Mouse (Mus musculus) embryonic facial prominence, embryonic 13.5 days (tissue): ENCODE results near the gene Nacc2. TPM values are rescaled to one million over a fixed set of nuclear protein-coding genes. Genes with fewer than 3 reads are reported as not detected.

Source experiments
- ATAC-seq: fragments of 200-750 bp; cut with Nextera tagmentation; 2 replicates; pipeline ENCODE4 v1.8.0; 2017; ENCODE audit warnings: low read depth; ENCODE audit not compliant: insufficient number of reproducible peaks, insufficient read depth, low FRiP score, low TSS enrichment
- H3K27ac ChIP-seq: fragments of 300-500 bp; sonication (generic); 2 replicates; pipeline ENCODE4 v1.5.1; 2015; ENCODE audit warnings: moderate library complexity, mild to moderate bottlenecking, inconsistent platforms
- H3K27me3 ChIP-seq: fragments of 300-500 bp; sonication (generic); 2 replicates; pipeline ENCODE4 v1.6.1; 2015; ENCODE audit warnings: mild to moderate bottlenecking, inconsistent platforms
- H3K36me3 ChIP-seq: fragments of 300-500 bp; sonication (generic); 2 replicates; pipeline ENCODE4 v1.6.1; 2015; ENCODE audit warnings: mild to moderate bottlenecking, inconsistent platforms
- H3K4me1 ChIP-seq: fragments of 300-500 bp; sonication (generic); 2 replicates; pipeline ENCODE4 v1.6.1; 2015; ENCODE audit warnings: inconsistent platforms
- H3K4me2 ChIP-seq: fragments of 300-500 bp; sonication (generic); 2 replicates; pipeline ENCODE4 v1.6.1; 2015; ENCODE audit warnings: moderate library complexity, mild to moderate bottlenecking, inconsistent platforms
- H3K4me3 ChIP-seq: fragments of 300-500 bp; sonication (generic); 2 replicates; pipeline ENCODE4 v1.5.1; 2015; ENCODE audit warnings: mild to moderate bottlenecking, inconsistent platforms
- H3K9ac ChIP-seq: fragments of 300-500 bp; sonication (generic); 2 replicates; pipeline ENCODE4 v1.6.1; 2015; ENCODE audit warnings: mild to moderate bottlenecking, inconsistent platforms
- H3K9me3 ChIP-seq: fragments of 300-500 bp; sonication (generic); 2 replicates; pipeline ENCODE4 v1.6.1; 2016; ENCODE audit warnings: inconsistent platforms
- WGBS: fragments of 180-500 bp; shearing (Covaris S2); methylation state at CpG from one replicate; pipeline ENCODE4 v1.1.7; 2015; ENCODE audit warnings: mixed read lengths; 5-methylcytosine and 5-hydroxymethylcytosine counted together
- polyA plus RNA-seq: library from polyadenylated mRNA; unstranded; fragments of >200 nt; fragmentation: Nextera tagmentation; extraction: Ambion mirVana; gene quantifications from 2 replicates; pipeline ENCODE4 v1.2.1, GENCODE M21; 2015

Nacc2 gene
- polyA plus RNA-seq, 1 experiment from 2014 or later = 4.4 TPM

DNA sequence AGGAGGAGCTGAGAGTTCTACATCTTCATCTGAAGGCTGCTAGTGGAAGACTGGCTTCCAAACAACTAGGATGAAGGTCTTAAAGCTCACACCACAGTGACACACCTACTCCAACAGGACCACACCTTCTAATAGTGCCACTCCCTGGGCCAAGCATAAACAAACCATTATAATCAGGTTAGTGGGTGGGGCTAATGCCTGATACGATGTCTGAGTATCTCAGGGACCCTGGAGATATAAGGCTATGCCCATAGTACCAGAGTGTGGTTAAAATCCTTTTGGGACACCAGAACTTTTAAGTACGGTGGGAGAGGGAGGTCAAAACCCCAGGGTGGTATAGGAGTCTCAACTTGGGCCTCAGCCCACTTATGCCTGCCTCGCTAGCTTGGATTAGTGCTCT, 80.4 kb downstream of the Nacc2 start:
- Histone ChIP-seq H3K4me2 (no peak overlapping the region), H3K27me3 (0 out of 2 replicates have a peak, but pooled peaks cover 4% of the 10 kb centered on the region), H3K9me3 (no peaks in the 10 kb centered on the region), H3K36me3 (no peaks in the 10 kb centered on the region), H3K4me3 (no peak overlapping the region), H3K27ac (no peak overlapping the region), H3K4me1 (no peaks in the 10 kb centered on the region), H3K9ac (no peak overlapping the region)
- no peak for ATAC-seq
- 77% methylated on average over 3 of the region's 3 CpGs for WGBS

DNA sequence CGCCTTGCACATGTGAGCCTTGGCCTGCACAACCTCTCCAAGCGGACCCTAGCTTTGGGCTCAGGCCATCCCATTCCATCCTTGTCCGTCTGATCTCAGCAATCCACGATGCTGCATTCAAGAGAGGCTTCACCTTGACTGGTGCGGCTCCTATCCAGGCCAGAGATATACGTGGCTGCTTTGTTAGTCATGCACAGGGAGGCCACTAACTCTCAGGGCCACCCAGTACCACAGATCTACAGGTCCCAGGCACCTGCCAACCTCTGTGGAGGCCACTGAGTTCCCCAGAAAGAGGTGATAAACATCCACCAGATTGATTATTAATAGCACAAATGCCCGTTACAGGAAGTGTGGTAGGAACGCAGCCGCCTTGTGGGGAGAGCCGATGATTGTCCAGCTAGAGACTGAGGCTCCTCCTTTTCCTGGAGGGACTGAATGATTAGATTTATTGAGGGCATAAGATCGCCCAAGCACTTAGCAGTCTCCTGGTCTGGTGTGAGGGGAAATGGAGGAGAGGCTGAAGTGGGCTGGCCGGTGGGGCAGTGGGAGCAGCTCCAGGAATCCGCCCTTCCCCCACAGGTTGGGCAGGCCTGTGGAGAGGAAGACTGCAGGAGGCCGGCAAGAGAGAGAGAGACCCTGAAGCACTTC, 81.7 kb downstream of the Nacc2 start:
- Histone ChIP-seq H3K9ac (peak overlapping the region; percentile 27; the same call in 1 of the 2 replicates), H3K4me3 (no peak overlapping the region), H3K9me3 (no peaks in the 10 kb centered on the region), H3K27ac (no peak overlapping the region), H3K4me2 (no peak overlapping the region), H3K36me3 (no peaks in the 10 kb centered on the region), H3K4me1 (no peaks in the 10 kb centered on the region), H3K27me3 (0 out of 2 replicates have a peak, but pooled peaks cover 4% of the 10 kb centered on the region)
- WGBS = 59% methylated on average over 14 of the region's 14 CpGs
- no peak for ATAC-seq

DNA sequence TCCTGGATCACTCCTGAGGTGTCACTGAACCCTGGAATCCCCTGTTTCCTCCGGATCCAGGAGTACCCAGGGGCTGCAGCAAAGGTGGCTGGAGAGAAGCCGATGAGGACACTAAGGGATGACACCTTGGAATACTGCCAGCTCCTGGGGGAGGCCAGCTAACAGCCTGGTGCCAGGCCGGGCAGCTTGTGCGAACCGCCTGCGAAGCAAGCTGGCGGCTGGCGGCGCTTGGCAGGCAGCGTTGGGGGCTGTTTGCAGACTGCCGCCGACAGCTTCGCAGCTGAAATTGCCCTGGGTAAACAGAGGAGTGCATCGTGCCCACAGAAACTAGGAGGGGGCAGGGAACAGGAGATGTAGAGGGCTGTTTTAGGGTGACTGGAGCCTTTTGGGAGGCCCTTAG, 83.1 kb downstream of the Nacc2 start:
- peak overlapping the region; percentile 32; the same call in 1 of the 2 replicates for H3K9ac ChIP-seq
- WGBS = 77% methylated on average over 14 of the region's 14 CpGs

DNA sequence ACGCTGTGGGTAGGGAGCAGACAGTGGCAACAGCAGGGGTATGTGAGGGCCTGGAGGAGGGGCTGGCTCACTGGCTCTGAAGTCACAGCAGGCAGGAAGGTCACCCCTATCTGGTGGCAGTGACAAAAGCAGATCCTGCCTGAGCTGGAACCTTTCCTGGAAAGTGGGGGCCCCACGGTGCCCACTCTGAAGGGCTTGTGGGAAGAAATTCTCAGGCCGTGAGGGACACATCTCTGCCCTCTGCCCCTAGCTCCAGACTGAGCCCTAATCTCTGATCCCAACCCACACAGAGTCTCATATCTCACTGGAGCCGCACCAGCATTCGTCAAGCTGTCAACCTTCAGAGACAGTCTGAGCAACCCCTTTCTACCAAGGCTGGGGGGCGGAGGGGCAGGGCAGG, 85.6 kb downstream of the Nacc2 start:
- H3K4me2 ChIP-seq = no peak overlapping the region
- peaks cover 4% of the 10 kb centered on the region; the same call in 1 of the 2 replicates for H3K27me3 ChIP-seq
- no peak overlapping the region for H3K9ac ChIP-seq
- no peak overlapping the region for H3K4me3 ChIP-seq
- H3K27ac ChIP-seq = no peak overlapping the region
- no peaks in the 10 kb centered on the region for H3K9me3 ChIP-seq
- no peaks in the 10 kb centered on the region for H3K4me1 ChIP-seq
- H3K36me3 ChIP-seq = no peaks in the 10 kb centered on the region
- no peak for ATAC-seq
- 72% methylated on average over 6 of the region's 6 CpGs for WGBS

More for the DNA sequence above, 83.1 kb downstream of the Nacc2 start:
- Histone ChIP-seq H3K4me2 (no peak overlapping the region), H3K4me3 (no peak overlapping the region), H3K4me1 (no peaks in the 10 kb centered on the region), H3K27ac (no peak overlapping the region), H3K36me3 (no peaks in the 10 kb centered on the region), H3K9me3 (no peaks in the 10 kb centered on the region), H3K27me3 (0 out of 2 replicates have a peak, but pooled peaks cover 4% of the 10 kb centered on the region)
- no peak for ATAC-seq

DNA sequence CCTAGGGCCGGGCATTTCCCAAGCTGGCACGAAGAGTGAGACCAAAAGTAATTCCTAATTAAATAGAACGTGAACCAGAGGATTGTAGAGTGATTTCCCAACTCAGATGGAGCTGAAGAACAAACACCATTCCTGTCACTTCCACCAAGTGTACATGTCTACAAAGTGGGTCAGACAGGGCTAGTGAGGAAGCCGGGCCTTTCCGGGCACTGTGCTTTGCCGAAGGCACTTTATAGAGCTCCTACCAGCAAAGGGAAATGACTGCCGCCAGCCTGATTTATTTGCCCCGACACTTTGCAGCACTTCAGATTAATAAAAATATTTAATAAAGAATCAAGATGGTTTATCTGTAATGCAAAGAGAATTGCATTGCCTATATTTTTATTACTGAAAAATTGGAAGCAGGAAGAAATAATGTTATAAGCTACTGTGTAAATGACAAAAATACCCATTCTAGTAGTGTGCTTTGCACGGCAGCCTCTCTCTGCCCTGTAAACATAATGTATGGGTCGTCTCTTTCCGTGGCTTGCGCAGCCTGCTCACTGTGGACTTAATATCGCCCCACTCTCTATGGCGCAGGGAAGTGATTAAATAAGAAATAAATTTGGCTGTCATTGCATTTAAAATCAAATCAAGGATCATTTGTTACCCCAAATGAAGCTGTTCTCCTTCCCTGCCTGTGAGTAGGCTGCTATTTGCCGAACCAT, 88.5 kb downstream of the Nacc2 start:
- 84% methylated on average over 15 of the region's 15 CpGs for WGBS
- H3K27me3 ChIP-seq = no peaks in the 10 kb centered on the region; the same call in 1 of the 2 replicates
- no peak for ATAC-seq
- no peak overlapping the region for H3K4me3 ChIP-seq
- no peak overlapping the region for H3K4me2 ChIP-seq
- no peaks in the 10 kb centered on the region for H3K9me3 ChIP-seq
- H3K27ac ChIP-seq = no peak overlapping the region
- H3K9ac ChIP-seq = no peak overlapping the region
- H3K36me3 ChIP-seq = no peaks in the 10 kb centered on the region
- no peaks in the 10 kb centered on the region for H3K4me1 ChIP-seq

DNA sequence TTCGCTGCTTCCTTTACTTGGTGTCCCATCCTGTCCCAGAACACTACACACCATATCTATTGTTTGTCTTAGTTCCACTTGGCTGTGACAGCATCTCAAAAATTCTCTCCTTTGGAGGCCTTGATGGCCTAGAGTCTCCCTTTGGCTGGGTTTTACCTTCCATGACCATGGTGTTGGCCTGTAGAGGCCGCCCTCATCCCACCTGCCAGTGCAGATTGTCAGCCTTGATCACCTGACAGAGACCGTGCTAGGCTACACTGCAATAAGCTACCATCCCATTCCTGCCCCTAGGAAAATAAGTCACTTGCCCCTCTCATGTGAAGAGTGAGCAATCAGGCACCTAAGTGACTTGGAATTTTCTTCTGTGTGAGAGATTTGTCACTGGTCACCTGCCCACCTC, 92.7 kb downstream of the Nacc2 start:
- Histone ChIP-seq H3K4me1 (no peaks in the 10 kb centered on the region), H3K9me3 (no peaks in the 10 kb centered on the region), H3K27ac (no peak overlapping the region), H3K4me2 (no peak overlapping the region), H3K9ac (no peak overlapping the region), H3K4me3 (no peak overlapping the region), H3K27me3 (peaks cover 3% of the 10 kb centered on the region; the same call in 1 of the 2 replicates), H3K36me3 (no peaks in the 10 kb centered on the region)
- no peak for ATAC-seq
- 49% methylated on average over 3 of the region's 3 CpGs for WGBS

DNA sequence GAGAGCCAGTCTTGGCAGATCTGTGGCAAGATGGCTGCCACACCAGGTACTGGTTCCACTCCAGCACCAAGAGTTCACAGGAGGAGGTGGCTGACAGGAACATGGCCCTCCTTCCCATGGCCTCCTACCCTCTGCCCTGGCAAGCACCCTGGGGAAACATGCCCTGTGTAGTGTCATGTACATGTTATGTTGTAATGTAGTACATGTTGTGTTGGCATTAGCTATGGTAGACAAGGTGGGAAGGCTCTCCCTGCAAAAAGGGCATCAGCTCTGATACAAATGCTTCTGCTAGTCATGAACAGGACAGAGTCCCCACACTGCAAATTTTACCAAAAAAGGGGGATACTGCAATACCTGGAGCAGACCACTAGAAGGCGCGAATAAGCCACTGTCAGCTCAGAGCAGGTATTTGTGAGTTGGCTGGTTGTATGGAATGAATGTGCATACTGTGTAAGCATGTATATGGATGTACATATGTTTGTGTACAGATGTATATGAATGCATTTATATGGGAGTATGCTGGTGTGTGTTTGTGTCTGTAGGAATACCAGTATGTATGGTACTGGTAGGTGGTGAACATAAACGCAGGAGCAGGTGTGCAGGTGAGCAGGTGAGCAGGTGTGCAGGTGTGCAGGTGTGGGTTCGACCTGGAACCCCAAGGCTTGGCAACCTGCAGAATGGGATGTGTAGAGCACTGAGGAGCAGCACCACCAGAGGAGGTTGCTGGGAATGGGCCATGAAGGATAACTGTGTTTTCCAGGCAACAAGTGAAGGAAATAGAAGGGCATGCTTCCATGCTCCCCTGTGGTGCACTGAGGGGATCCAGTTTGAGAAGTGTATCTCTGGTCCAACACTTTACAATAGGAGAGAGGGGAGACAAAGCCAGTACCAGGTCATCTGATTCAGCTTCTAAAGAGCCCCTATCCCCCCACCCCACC, 98.6 kb downstream of the Nacc2 start:
- H3K9me3 ChIP-seq = no peaks in the 10 kb centered on the region
- H3K4me1 ChIP-seq = peaks cover 13% of the 10 kb centered on the region
- WGBS = 30% methylated on average over 4 of the region's 4 CpGs
- no peak overlapping the region for H3K4me2 ChIP-seq
- ATAC-seq = no peak
- no peak overlapping the region for H3K4me3 ChIP-seq
- H3K9ac ChIP-seq = no peak overlapping the region
- H3K36me3 ChIP-seq = no peaks in the 10 kb centered on the region
- 0 out of 2 replicates have a peak, but pooled peaks cover 3% of the 10 kb centered on the region for H3K27me3 ChIP-seq
- H3K27ac ChIP-seq = no peak overlapping the region

DNA sequence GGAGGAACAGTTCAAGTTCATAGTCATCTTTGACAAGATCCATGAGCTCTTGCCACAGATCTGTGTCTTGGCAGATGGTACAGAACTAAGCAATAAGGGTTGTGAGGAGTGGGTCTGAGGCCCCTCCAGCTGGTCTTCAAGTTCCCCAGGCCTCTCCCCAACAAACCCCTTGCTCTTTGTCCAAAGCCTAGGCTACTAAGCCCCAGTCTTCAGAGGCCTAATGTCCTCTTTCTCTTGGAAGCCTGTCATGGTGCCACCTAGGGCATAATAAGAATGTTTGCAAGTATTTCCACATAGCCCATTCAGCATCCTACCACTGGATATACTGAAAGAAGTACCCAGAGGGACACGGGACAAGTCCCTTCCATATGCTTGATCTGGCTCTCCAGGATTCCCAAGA, 100.4 kb downstream of the Nacc2 start:
- Histone ChIP-seq H3K9me3 (no peaks in the 10 kb centered on the region), H3K27me3 (0 out of 2 replicates have a peak, but pooled peaks cover 3% of the 10 kb centered on the region), H3K4me3 (no peak overlapping the region), H3K4me2 (no peak overlapping the region), H3K4me1 (peaks cover 13% of the 10 kb centered on the region), H3K9ac (no peak overlapping the region), H3K27ac (no peak overlapping the region), H3K36me3 (no peaks in the 10 kb centered on the region)
- WGBS = 69% methylated on average over 1 of the region's 1 CpGs
- ATAC-seq = no peak

DNA sequence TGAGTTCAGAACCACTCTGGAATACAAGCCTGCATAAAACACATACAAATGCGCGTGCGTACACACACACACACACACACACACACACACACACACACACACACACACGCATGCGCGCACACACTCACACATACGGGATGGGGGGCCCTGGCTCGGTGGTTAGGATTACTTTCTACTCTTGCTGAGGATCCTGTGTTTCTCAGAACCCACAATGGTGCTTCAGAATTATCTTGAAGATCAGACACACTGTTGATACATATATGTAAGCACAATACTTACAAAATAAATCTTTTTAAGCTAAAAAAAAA, 100.8 kb downstream of the Nacc2 start:
- Histone ChIP-seq H3K36me3 (no peaks in the 10 kb centered on the region), H3K9me3 (no peaks in the 10 kb centered on the region), H3K27ac (no peak overlapping the region), H3K27me3 (0 out of 2 replicates have a peak, but pooled peaks cover 3% of the 10 kb centered on the region), H3K4me2 (peak overlapping the region; percentile 75), H3K4me3 (peak overlapping the region; percentile 94), H3K9ac (no peak overlapping the region), H3K4me1 (peaks cover 13% of the 10 kb centered on the region)
- 77% methylated on average over 8 of the region's 8 CpGs for WGBS
- ATAC-seq = no peak

DNA sequence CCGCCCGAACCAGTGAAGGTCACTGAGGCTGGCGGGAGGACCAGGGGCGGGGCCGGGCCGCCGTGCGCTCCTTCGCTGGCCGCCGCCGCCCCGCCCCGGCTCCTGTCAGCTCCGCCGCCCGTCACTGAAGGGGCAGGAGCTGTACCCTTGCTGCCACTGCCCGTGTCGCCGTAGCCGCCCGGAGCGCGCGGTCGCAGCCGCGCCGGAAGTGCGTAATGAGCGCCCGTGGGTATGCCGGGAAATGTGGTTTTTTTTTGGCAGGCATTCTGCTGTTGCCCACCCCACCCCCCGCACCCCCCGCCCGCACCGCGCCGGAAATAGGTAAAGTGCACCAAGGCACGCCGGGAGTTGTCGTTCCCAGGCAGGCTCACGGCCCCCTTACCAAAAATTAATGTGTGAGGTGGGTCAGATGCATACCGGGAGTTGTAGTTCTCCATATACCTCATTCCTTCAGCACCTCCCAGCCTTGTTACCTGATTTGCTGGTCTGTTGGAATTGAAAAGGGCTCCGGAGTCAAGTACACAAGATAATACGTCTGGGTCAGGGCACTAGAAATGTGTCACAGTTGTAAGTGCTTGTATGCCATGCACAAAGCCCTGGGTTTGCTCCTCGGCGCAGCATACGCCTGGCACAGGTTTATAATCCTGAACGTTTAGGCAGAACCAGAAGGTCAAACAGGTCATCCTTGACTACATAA, 101.3 kb downstream of the Nacc2 start, which contains the start of gene Ubac1:
Ubac1 (minus strand) TSS at position 187 of the 697 bp plus-strand sequence.
- Histone ChIP-seq H3K4me3 (peak within 1 kb of the TSS; percentile 94), H3K4me1 (peaks cover 13% of the 10 kb centered on the region), H3K27me3 (0 out of 2 replicates have a peak, but pooled peaks cover 3% of the 10 kb centered on the region), H3K9me3 (no peaks in the 10 kb centered on the region), H3K4me2 (peak within 1 kb of the TSS; percentile 75), H3K27ac (peak within 1 kb of the TSS; percentile 88), H3K36me3 (no peaks in the 10 kb centered on the region), H3K9ac (peak within 1 kb of the TSS; percentile 82)
- 6% methylated on average over 50 of the region's 50 CpGs for WGBS
- ATAC-seq = peak; percentile 90
